Mouse (Mus musculus) erythroblast, embryonic 14.5 days (primary cell): ENCODE data around the gene Rgs9.

Source experiments
- GATA1 ChIP-seq: IDR thresholded peaks from 2 replicates; pipeline ENCODE4 v1.6.1; 2012; ENCODE audit warnings: low read length, inconsistent platforms, mixed read lengths
- TAL1 ChIP-seq: IDR thresholded peaks from 3 replicates; pipeline ENCODE4 v1.6.1; 2012; ENCODE audit warnings: low read length, inconsistent platforms, mixed read lengths

DNA sequence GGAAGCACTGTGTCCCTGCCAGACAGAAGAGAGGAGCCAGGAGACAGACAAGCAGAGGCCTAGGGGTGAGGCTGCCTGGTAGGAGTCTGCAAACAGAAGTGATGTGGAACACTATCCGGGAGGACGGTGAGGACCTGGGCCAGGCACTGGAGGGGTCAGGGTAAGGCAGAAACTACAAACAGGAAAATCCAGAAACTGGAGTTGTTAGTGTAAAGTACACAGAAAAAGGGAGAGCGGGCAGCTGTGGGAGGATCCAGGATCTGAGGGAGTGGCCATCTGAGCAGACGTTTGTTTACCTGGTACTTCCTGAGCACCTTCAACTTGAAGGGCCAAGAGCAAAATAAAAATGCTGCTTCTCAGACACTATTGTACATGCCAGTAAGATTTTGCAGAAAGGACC is 42.9 kb downstream of the Rgs9 start:
- TF ChIP-seq GATA1, result no peak
- TF ChIP-seq TAL1, result no peak
